Mouse (Mus musculus): ENCODE measurements around the gene Hspb11.
A peak's percentile ranks its signal among the peaks of the same experiment; 100 is the strongest.

The Hspb11 gene

DNA sequence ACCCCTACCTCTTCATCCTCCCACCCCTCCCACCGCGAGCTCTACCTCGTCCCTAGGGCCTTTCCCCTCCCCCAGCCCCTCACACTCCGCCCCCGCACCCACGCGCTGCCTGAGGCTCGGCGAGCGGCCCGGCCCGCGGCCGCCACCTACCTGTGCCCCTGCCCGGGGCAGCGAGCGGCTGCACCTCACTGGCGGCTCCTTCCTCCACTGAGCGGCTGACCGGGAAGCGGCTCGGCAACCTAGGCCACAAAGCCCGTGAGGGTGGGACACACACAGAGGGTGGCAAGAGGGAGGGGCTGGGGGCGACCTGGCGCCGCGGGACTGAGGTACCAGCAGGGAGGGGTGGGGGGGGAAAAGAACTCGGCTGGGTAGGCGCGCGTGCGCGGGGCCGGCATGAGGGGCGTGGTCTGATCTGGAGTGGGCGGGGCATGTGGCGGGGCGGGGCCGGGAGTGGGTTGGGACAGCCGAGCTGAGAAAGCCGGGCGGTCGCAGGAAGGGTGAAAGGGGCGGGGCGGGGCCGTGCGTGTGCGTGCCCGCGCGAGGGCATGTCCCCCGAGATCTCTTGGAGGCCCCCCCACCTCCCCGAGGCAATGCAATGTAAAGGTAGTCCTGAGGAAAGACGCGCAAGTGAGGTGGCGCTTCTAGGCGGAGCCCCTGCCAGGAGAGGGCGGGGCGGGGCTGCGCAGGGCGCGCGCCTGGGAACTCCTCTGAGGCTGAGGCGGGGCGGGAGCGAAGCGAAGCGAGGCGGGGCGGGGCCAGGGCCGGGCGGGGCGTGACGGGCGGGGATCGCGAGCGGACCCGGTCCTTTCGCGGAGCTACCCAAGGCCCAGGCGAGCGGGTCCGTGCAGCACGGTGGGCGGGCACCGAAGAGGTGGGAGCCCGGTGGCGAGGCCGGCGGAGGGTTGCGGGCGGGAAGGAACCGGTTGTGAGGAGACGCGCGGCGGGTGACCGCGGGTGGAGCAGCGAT lies at the start of gene Hspb11, which contains the start of gene Lrrc42:
Gene Hspb11, plus strand, starts transcription at position 469 of the 967 bp plus-strand sequence.
Gene Lrrc42, minus strand, starts transcription at position 408 of the 967 bp plus-strand sequence.
- DNase-seq = peak; percentile 93

DNA sequence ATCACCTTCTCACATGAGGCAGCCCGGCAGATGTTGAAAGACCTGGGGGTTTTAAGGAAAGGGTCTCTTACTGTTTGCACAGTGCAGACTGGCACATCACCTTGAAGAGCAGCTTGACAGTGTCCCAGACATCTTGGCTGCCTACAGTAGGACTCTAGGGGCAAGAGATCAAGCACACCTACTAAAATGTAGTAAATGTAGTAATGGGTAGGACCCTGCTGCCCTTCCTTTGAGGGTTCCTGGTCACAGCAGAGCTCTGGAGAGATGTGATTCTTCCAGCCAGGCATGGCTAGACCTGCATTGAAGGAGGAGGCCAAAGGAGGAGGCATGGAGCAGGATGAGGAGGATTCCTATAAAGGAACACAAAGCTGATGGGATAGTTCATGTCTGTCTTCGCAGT lies 46.4 kb upstream of the Hspb11 start:
- no peak for DNase-seq

DNA sequence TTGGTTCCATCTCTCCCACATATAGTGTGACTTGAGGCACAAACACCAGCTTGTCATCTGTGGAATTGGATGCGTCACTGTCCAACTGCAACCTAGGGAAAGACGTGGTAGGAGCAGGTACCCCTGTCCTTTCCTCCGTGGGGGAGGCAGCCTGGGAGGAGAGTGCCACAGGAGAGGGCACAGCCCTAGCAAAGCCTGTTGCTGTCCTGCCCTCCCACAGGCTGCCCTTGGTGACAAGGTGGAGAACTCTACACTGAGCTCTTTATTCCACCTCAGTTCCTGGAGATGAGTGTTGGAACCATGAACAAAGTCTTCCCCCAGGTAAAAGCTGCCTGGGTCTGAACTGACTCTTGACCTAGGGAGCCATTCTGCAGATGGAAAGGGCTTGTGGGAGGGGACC lies 44.5 kb upstream of the Hspb11 start, which contains the start of gene Ldlrad1:
Gene Ldlrad1, plus strand, starts transcription at position 301 of the 400 bp plus-strand sequence.
- no peak for DNase-seq

DNA sequence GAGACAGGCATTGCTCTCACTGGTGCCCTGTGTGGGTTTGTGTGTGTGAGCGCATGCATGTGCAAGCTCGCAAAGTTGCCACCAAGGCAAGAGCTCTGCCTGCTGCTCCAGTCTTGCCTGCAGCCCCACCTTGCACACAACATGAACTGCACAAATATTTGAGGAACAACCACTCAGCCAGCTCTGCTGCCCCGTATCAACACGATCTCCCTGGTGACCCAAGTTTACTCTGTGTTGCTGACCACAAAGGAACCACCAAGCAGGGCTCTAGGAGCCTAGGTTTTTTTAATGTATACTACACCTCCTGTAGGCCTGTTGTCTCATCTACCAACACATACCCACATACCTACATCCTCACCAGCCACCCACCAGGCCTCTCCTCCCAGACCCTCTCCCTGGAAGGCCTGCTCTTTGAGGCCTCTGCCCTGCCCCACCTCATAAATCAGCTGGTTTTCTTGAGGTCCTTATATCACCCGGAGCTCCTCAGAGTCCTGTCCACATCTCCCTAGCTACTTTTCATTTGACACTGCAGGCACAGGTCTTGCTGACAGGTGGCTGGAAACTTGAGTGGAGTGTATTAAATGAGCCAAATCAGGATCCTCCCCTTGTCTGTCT lies 42.8 kb upstream of the Hspb11 start:
- DNase-seq = no peak

DNA sequence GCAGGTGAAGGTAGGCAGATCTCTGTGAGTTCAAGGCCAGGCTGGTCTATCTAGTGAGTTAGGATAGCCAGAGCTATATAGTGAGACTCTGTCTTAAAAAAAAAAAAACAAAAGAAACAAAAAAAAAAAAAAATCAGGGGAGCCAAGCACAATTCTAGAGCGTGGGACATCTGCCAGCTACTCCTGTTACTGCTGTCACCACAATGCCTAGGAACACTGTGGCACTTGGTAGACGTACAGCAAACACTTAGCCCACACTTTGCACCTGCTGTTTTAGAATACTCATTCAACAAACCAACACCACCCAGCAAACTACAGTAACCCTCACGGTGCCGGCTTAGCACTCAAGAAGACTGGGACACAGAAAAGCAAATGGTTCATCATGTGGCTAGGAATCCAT lies 41.9 kb upstream of the Hspb11 start:
- no peak for DNase-seq

DNA sequence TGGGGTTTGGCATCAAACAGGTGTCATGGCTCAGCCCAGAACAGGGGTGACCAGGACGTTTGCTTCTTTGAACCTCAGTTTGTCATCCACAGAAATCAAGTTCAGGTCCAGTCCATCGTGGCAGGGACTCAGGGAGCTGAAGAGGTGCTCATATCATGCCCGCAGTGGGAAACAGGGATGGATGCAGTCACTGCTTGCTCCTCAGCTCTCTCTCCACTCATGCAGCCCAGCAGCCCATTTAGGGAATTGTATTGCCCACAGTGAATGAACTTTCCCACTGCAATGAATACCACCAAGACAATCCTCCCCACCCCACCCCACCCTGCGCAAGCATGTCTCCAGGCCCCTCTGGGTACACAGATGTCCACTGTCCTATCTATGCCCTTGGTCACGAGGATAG lies 41.5 kb upstream of the Hspb11 start:
- no peak for DNase-seq

DNA sequence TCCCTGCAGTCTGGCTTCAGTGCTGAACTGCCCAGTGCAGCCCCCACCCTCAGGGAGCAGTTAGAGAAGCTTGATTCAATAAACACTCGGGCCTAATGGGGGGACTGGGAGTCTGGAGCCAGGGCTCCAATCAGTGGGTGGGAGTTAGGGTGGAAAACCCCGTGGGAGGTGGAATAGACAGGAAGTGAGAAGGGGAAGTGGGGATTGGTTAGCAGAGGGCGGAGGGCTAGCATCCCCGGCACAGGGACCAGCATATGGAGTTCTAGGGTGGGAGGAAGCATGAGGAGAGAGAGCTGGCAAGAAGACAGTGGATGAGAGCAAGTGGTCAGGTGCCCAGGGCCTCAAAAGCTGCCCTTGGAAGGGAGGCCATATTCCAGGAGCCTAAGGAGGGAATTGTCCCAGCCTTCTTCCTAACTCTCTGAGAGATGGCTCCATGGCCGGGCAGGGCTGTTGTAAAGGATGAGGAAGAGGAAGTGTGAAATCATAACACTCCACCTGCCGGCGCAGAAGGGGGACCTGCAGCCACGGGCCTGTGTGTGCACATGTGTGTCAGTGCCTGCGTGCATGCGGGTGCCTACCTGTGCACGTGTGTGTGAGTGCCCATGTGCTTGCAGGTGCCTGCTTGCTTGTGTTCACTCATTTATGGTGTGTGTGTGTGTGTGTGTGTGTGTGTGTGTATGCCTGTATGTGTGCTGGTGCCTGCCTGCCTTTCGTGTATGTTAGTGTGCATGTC lies 39.9 kb upstream of the Hspb11 start:
- no peak for DNase-seq

DNA sequence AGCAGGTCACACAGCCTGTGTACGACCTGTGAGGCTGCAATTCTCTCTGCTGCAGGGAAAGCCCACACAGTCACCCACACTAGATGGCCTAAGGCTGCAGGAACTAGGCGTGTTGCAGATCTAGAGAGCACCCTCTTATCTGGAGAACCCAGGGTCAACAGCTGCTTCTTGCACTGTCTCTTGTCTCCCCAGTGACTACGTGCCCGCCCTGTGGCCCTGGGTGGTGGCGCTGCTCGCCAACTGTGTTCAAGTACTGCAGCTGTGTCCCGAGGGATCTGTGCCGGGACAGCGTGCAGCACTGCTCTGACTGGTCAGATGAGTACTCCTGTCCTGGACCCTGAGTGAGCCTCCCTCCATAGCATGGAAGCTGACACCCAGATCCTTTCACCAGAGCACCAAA lies 35.8 kb upstream of the Hspb11 start:
- no peak for DNase-seq

DNA sequence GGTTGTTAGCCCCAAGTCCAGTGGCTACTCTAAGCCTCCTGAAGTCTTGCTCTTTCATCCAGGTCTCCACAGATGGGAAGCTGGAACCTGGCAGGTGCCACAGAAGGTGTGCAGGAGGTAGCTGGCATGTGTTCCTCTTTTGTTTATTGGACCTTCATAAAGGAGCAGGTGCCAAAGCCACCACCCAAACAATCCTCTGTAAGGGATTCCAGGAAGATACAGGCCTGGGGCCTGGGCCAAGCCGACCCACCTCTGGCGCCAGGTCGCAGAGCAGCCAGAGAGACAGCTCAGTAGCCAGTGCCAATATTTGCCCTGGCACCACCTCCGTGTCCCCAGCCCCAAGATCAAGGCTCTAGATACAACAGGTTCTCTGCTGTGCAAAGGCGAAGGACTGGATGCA lies 31.9 kb upstream of the Hspb11 start:
- DNase-seq = peak; percentile 8

DNA sequence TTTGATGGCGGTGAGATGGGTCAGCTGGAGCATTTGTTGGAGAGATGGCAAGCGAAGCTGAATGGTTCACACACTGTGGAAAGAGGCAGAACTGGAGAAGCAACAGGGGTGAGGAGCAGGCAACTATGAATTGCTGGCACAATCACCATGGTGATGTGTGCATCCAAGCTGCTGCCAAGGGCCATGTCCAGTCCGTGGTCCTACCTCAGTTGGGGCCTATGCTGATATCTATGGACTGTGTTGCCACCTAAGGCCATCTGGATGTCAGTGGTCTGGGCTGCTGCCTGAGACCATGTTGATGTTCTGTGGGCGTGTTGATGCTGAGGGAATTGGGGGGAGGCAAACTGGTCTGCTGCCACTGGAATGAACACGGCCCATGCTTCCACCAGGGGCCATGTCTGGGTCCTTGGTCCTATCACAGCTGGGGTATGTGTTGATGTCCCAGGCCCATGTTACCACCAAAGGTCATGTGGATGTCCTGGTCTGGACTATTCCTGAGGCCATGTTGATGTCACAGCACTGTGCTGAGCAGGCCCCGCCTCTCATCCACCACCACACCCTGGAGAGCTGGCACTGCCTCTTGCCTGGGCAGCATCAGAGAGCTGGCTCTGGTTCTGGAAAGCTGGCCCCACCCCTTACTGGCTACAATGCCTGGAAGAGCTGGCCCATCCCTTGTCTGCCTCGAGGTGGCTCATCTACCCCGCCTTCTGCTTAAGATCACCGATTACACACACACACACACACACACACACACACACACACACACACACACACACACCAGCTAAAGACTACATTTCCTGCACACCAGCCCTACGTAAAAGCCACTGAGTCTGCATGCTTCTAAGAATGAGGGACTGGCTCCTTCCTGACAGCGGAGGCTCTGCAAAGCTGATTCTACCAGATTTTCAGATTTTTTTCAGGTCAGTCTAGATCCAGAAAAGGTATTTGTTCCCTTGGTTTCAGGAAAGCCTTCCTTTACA lies 29.9 kb upstream of the Hspb11 start:
- DNase-seq = peak; percentile 13

DNA sequence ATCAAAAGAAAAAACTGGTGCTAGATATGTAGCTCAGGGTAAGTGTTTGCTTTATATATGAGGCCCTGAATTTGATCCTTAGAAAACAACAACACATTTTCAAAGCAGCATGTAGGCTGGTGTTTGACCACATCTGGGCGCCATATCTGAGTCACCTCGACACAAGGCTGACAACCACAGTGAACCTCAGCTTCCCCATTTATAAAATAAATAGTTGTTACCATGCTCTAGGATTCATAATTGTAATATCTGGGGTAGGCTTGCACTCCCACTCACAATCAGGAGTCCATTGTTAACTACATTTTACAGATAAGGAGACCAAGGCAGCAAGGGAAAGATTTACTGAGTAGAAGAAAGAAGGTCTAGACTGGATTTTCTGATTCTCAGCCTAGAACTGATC lies 27.1 kb upstream of the Hspb11 start:
- no peak for DNase-seq

DNA sequence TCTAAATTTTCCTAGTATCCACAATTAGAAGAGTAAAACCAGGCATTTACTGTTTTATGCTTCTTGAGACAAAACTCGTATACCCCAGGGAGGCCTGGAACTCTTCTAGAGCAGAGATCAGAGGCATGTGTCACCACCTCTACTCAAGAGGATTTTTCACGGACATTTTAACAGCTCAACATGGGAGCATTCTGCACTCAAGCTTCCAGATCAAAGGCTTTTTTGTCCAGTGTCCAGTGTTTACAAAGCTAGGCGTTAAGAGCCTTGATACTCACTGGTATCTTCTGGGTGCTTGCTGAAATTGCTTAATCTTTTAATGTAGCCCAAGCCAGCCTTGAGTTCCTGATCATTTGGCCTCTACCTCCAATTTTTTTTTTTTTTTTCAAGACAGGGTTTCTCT lies 21.2 kb upstream of the Hspb11 start:
- DNase-seq = no peak

DNA sequence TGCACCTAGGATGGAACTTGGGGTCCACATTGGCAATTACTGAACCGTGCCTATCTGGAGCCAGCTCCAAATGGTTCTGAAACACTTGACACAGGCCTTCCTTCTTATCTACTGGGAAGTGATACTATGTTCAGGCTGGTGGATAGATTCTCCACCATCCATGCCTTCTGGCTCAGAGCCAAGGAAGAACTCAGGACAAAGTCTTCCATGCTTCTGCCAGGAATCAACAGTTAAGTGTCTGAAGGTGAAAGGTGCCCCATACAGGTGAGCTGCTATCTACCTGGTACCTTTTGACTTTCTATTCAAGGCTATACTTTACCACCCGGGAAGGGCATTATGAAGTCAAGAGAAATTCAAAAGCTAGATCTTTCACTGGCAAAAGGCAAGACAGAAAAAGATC lies 15.1 kb upstream of the Hspb11 start:
- DNase-seq = no peak

DNA sequence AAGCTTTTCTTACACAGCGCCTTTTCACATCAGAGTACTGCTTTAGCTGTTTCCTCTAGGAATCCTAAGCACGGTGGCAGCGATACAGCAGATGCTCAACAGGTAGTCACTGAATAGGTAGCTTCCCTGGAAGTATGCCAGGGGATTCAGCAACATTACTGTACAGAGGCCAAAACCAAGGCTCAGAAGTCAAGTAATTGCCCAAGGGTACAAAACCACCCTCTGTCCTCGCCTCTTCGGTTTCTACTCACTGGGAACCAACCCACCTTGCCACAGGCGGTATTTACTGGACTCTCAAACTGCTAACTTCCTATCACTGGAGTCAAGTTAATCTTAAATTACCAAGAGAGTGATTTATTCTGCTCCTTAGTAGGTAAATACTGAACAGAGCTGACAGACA lies 13.2 kb upstream of the Hspb11 start:
- no peak for DNase-seq

DNA sequence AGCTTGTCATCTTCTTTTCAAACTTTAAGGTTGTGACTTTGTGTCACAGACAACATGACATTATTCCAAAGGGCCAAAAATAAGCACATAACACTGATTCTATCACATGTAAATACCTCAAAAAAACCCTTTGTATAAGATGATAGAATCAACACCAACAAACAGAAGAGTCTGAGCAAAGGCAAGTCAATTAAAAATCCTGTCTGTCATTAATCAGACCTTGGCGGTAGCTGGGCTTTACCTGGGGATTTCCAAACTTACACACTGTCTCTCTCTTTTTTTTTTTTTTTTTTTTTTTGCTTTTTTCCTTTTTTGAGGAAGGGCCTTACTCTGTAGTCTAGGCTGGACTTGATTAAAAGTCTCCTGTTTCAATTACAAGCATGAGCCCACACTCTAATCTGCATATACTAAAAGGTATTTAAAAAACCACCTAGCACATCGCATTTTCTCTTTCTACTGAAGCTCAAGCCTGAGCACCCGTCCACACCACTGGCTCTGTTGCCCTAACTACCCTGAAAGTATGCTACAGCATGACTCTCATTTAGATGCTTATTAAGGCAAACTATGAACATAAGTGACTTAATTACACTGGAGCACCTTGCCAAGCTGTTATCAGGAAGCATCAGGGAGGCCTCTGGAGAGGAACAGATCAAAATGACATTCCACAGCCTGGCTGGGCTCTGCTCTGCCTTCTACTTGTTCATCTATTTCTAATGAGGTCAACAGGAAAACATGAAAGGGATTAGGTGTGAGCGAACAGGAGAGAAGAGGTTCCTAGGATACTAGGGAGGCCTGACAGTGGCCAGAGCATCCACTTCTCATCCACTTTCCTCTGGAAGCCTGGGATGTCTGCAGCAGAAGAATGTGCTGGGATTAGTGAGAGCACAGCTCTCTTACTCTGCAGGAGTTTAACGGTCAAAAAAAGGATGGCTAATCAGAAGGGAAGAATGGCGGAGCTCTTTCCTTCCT lies 9.7 kb upstream of the Hspb11 start:
- DNase-seq = no peak

DNA sequence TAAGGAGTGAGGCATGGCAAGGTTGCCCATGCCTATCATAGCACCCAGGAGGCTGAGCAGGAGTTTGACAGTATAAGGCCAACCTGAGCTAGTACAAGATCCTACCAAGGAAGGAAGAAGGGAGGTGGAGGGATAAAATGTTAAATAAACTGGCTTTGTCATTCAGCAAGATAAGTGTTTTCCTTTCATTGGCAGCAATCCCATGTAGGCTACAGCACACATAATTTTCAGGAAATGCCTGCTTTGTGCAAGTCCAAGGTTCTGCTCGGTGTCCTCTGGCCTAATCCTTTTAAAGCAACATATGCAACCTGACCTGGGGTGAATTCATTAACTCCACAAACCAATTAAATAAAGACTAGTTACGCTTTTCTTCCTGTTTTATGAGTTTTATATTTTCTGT lies 8.0 kb upstream of the Hspb11 start:
- DNase-seq = no peak

DNA sequence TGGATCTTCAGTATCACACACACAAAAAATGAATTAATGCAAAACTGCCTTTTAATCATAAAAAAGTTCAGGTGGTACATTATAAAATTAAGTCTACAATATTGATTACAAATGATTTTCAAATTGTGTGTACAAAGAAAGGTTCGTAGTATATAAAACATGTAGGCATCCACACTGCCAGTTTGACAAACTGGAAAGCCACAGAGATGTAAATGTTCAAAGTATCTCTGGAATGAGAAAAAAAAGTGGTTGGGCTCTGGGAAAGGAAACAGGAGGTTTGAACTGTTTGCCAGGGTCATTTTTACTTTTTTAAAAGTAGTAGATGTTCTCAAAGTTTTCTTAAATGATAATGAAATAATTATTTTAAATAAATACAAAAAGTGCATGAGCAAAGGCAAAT lies 7.4 kb upstream of the Hspb11 start:
- no peak for DNase-seq

DNA sequence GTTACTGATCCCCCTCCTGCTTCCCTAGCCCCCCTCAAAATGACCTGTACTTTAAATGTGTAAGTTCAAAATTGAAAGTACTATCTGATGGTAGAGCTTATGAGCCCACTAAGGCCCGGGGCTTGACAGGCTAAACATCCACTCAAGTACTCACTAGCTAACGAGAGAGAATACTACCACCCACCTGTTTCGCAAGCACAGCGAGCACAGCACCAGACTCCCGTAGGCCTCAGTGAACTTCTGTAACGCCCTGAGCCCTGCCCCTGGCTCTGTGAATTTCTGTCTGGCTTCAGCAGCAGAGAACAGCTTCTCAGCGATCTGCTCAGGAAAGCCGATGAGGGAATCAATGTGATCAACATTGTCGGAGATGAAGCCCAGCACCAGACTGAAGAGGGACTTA lies 6.3 kb upstream of the Hspb11 start:
- no peak for DNase-seq

DNA sequence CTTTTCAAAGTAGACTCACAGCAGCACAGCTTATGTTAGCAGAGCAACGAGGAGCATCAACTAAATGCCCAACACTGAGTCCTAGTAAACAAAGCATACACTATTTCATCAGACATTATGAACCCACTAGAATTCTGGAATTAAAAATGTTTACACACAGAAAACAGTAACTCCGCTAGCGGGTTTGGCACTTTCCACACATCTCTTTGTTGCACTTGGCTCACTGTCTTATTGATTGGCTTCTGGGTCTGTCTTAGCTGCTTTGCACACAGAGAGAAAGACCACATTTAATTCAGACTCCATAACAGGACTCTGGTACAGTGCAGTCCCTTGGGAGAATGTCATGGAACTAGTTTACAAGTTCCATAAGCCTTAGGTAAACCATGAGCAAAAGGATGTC lies 5.3 kb upstream of the Hspb11 start:
- no peak for DNase-seq

DNA sequence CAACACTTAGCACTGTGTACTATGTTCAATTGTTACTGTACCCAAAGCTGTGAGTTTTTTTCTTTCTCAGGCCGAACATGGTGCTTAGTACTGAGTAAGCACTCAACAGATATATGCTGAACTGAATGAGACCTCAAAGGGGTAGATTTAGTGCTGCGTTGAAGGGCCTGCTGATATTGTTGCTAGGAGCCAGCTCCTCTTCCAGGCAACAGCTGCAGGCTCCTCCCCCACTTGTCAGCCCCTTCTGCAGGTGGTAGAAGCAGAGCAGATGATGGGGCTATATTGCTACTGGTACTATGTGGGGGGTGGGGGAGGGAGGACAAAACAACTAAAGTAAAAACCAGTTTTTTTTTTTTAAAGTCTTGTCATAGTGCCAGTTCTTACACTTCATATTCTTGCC lies 3.9 kb upstream of the Hspb11 start:
- no peak for DNase-seq

DNA sequence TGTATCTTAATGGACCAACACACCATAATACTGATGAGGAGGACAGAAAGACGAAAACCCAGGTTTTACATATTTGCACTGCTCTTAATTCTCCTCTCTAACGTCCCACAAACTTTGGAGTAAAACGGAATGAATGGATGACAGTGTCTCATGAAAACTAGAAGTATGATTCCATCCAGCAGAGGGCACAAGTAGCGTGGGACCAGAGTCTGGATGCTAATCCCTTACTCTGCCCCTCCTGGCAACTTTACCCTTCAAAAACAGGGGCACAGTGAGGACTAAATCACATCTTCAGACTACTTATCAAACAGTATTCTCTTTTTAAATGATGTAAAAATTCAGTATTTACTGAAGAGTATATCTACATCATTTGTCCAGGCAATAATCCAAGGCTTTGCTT lies 2.9 kb upstream of the Hspb11 start:
- DNase-seq = peak; percentile 20

Measured in cerebellum, adult 11 months (tissue).